Mouse (Mus musculus) midbrain, postnatal 0 days (tissue): ENCODE measurements around the gene Dnah17. TPM values are rescaled to one million over a fixed set of nuclear protein-coding genes. Genes with fewer than 3 reads are reported as not detected.

Source experiments
- ATAC-seq: fragments of 200-750 bp; cut with Nextera tagmentation; 2 replicates; pipeline ENCODE4 v1.8.0; 2017; ENCODE audit warnings: moderate number of reproducible peaks, mild to moderate bottlenecking, moderate TSS enrichment, moderate library complexity; ENCODE audit not compliant: low FRiP score
- DNase-seq: peaks from one replicate; pipeline ENCODE4 v3.0.0-alpha.2; 2015; ENCODE audit warnings: low spot score
- H3K27ac ChIP-seq: fragments of 300-500 bp; sonication (generic); 2 replicates; pipeline ENCODE4 v1.5.1; 2014; ENCODE audit warnings: low read depth, mild to moderate bottlenecking, low read length, mixed read lengths
- H3K27me3 ChIP-seq: fragments of 300-500 bp; sonication (generic); 2 replicates; pipeline ENCODE4 v1.6.1; 2014; ENCODE audit warnings: low read length, control low read depth, mixed read lengths; ENCODE audit not compliant: insufficient read depth
- H3K36me3 ChIP-seq: fragments of 300-500 bp; sonication (generic); 2 replicates; pipeline ENCODE4 v1.6.1; 2014; ENCODE audit warnings: low read length, control low read depth, mixed read lengths; ENCODE audit not compliant: insufficient read depth
- H3K4me1 ChIP-seq: fragments of 300-500 bp; sonication (generic); 2 replicates; pipeline ENCODE4 v1.6.1; 2014; ENCODE audit warnings: mild to moderate bottlenecking, control low read depth, antibody characterized with exemption, low read length, mixed read lengths; ENCODE audit not compliant: insufficient read depth
- H3K4me2 ChIP-seq: fragments of 300-500 bp; sonication (generic); 2 replicates; pipeline ENCODE4 v1.6.1; 2014; ENCODE audit warnings: low read depth, mild to moderate bottlenecking, low read length, mixed read lengths; ENCODE audit not compliant: poor library complexity, severe bottlenecking
- H3K4me3 ChIP-seq: fragments of 300-500 bp; sonication (generic); 2 replicates; pipeline ENCODE4 v1.5.1; 2014; ENCODE audit warnings: low read depth, mild to moderate bottlenecking, low read length, moderate library complexity
- H3K9ac ChIP-seq: fragments of 300-500 bp; sonication (generic); replicated peaks from 2 replicates; pipeline ENCODE4 v1.6.1; 2014; ENCODE audit warnings: mild to moderate bottlenecking, low read length, moderate library complexity, mixed read lengths; ENCODE audit not compliant: poor library complexity, severe bottlenecking
- H3K9me3 ChIP-seq: fragments of 300-500 bp; sonication (generic); 2 replicates; pipeline ENCODE4 v1.6.1; 2016; ENCODE audit warnings: low read length, control low read depth
- CTCF ChIP-seq: IDR thresholded peaks from 2 replicates; pipeline ENCODE4 v1.5.1; 2016; ENCODE audit warnings: antibody characterized with exemption, mild to moderate bottlenecking
- whole genome bisulfite sequencing: fragments of 180-500 bp; shearing (Covaris S2); extraction: QIAGEN DNeasy Blood & Tissue Kit; methylation state at CpG from one replicate; pipeline ENCODE4 v1.1.7; 2014; 5-methylcytosine and 5-hydroxymethylcytosine counted together
- polyA plus RNA-seq: library from polyadenylated mRNA; unstranded; fragments of >200 nt; fragmentation: Nextera tagmentation; extraction: Ambion mirVana; gene quantifications from 2 replicates; pipeline ENCODE4 v1.2.1, GENCODE M21; 2015
- total RNA-seq: library from RNA; depleted of rRNA; stranded (reverse); fragments of >200 nt; gene quantifications from 2 replicates; pipeline ENCODE4 v1.2.3, GENCODE M21; 2014

The Dnah17 gene
- total and polyA plus RNA-seq, 2 experiments from 2014 or later = 0.05 to 0.20 TPM

- 86% methylated on average over 23 of the region's 23 CpGs for WGBS
- DNase-seq = no peak
- Histone ChIP-seq H3K4me1 (no peaks in the 10 kb centered on the region), H3K4me2 (no peak overlapping the region), H3K9ac (no peak overlapping the region), H3K27me3 (no peaks in the 10 kb centered on the region), H3K9me3 (no peaks in the 10 kb centered on the region), H3K36me3 (no peaks in the 10 kb centered on the region), H3K27ac (no peak overlapping the region), H3K4me3 (no peak overlapping the region)
- peak; percentile 68 for TF ChIP-seq CTCF
- ATAC-seq = no peak
These were observed 39.3 kb downstream of the Dnah17 start for GRCm38 (mm10) chr11:118091002-118091670.

GRCm38 (mm10) chr11:118088896-118089295 is 41.5 kb downstream of the Dnah17 start:
- Histone ChIP-seq H3K9me3 (no peaks in the 10 kb centered on the region), H3K4me1 (no peaks in the 10 kb centered on the region), H3K9ac (no peak overlapping the region), H3K36me3 (no peaks in the 10 kb centered on the region), H3K4me3 (no peak overlapping the region), H3K27ac (no peak overlapping the region), H3K27me3 (no peaks in the 10 kb centered on the region), H3K4me2 (no peak overlapping the region)
- DNase-seq (no peak), ATAC-seq (no peak)
- WGBS = 83% methylated on average over 19 of the region's 19 CpGs
- TF ChIP-seq CTCF = no peak

GRCm38 (mm10) chr11:118085961-118086360 is 44.5 kb downstream of the Dnah17 start:
- 70% methylated on average over 8 of the region's 8 CpGs for WGBS
- no peaks in the 10 kb centered on the region for H3K4me1 ChIP-seq
- H3K36me3 ChIP-seq = no peaks in the 10 kb centered on the region
- DNase-seq = no peak
- no peak overlapping the region for H3K9ac ChIP-seq
- H3K27ac ChIP-seq = no peak overlapping the region
- H3K9me3 ChIP-seq = no peaks in the 10 kb centered on the region
- no peak for TF ChIP-seq CTCF
- no peak overlapping the region for H3K4me2 ChIP-seq
- no peak for ATAC-seq
- H3K4me3 ChIP-seq = no peak overlapping the region
- H3K27me3 ChIP-seq = no peaks in the 10 kb centered on the region

- Histone ChIP-seq H3K4me2 (no peak overlapping the region), H3K27me3 (no peaks in the 10 kb centered on the region), H3K4me3 (no peak overlapping the region), H3K9ac (no peak overlapping the region), H3K4me1 (no peaks in the 10 kb centered on the region), H3K27ac (no peak overlapping the region), H3K36me3 (no peaks in the 10 kb centered on the region), H3K9me3 (no peaks in the 10 kb centered on the region)
- WGBS = 82% methylated on average over 4 of the region's 4 CpGs
- TF ChIP-seq CTCF = no peak
- DNase-seq (no peak), ATAC-seq (no peak)
These were observed 45.3 kb downstream of the Dnah17 start for GRCm38 (mm10) chr11:118085176-118085575.

- Histone ChIP-seq H3K27ac (no peak overlapping the region), H3K4me2 (no peak overlapping the region), H3K9ac (no peak overlapping the region), H3K9me3 (no peaks in the 10 kb centered on the region), H3K27me3 (no peaks in the 10 kb centered on the region), H3K36me3 (no peaks in the 10 kb centered on the region), H3K4me3 (no peak overlapping the region), H3K4me1 (no peaks in the 10 kb centered on the region)
- DNase-seq (no peak), ATAC-seq (no peak)
- 78% methylated on average over 3 of the region's 3 CpGs for WGBS
- no peak for TF ChIP-seq CTCF
These were observed 46.2 kb downstream of the Dnah17 start for GRCm38 (mm10) chr11:118084266-118084665.

GRCm38 (mm10) chr11:118083811-118084210 is 46.6 kb downstream of the Dnah17 start:
- no peak overlapping the region for H3K4me2 ChIP-seq
- H3K27ac ChIP-seq = no peak overlapping the region
- DNase-seq = peak; percentile 86
- H3K27me3 ChIP-seq = no peaks in the 10 kb centered on the region
- peak; percentile 85 for TF ChIP-seq CTCF
- WGBS = 8% methylated on average over 6 of the region's 6 CpGs
- no peak for ATAC-seq
- no peaks in the 10 kb centered on the region for H3K9me3 ChIP-seq
- H3K4me1 ChIP-seq = no peaks in the 10 kb centered on the region
- H3K9ac ChIP-seq = no peak overlapping the region
- no peaks in the 10 kb centered on the region for H3K36me3 ChIP-seq
- H3K4me3 ChIP-seq = no peak overlapping the region
